Mouse (Mus musculus) MEL (cell line): ENCODE data around the gene Marcks. TPM values are rescaled to one million over a fixed set of nuclear protein-coding genes. Genes with fewer than 3 reads are reported as not detected.

Experiments used
- DNase-seq: peaks from one replicate; pipeline ENCODE4 v3.0.0; 2011; ENCODE audit warnings: low read depth, low spot score
- H3K27ac ChIP-seq: 2 replicates; pipeline ENCODE4 v1.5.1; 2012; ENCODE audit warnings: low read depth, mild to moderate bottlenecking, control low read depth, low read length, moderate library complexity; ENCODE audit not compliant: control insufficient read depth
- H3K27me3 ChIP-seq, 2 experiments: fragments of 150-350 bp in 1 of 2; sonication (generic) in 1 of 2; 2 replicates each; pipeline ENCODE4 v1.6.1; 2012; ENCODE audit warnings: low read length in 2 of 2, mild to moderate bottlenecking in 2 of 2, improper control_type of control experiment in 1 of 2, moderate library complexity in 1 of 2; ENCODE audit not compliant: insufficient read depth in 2 of 2, control insufficient read depth in 1 of 2
- H3K36me3 ChIP-seq, 2 experiments: 2 replicates each; pipeline ENCODE4 v1.6.1; 2012 to 2014; ENCODE audit warnings: low read length in 2 of 2, improper control_type of control experiment in 1 of 2, inconsistent platforms in 1 of 2, mild to moderate bottlenecking in 1 of 2; ENCODE audit not compliant: insufficient read depth in 2 of 2, control insufficient read depth in 1 of 2
- H3K4me1 ChIP-seq, 2 experiments: fragments of 150-350 bp in 1 of 2; sonication (generic) in 1 of 2; 2 replicates each; pipeline ENCODE4 v1.6.1; 2012; ENCODE audit warnings: low read length in 2 of 2, improper control_type of control experiment in 1 of 2, mild to moderate bottlenecking in 1 of 2; ENCODE audit not compliant: insufficient read depth in 2 of 2, control insufficient read depth in 1 of 2
- H3K4me3 ChIP-seq, 2 experiments: fragments of 150-350 bp in 1 of 2; sonication (generic) in 1 of 2; 2 replicates each; pipeline ENCODE4 v1.5.1; 2012; ENCODE audit warnings: low read depth in 2 of 2, low read length in 2 of 2, mild to moderate bottlenecking in 2 of 2, moderate library complexity in 2 of 2, control low read depth in 1 of 2, improper control_type of control experiment in 1 of 2; ENCODE audit not compliant: control insufficient read depth in 1 of 2, insufficient read depth in 1 of 2
- H3K79me2 ChIP-seq: 2 replicates; pipeline ENCODE4 v1.6.1; 2012; ENCODE audit warnings: mild to moderate bottlenecking, low read length, moderate library complexity; ENCODE audit not compliant: control insufficient read depth, poor library complexity, insufficient read depth
- H3K9ac ChIP-seq: 2 replicates; pipeline ENCODE4 v1.6.1; 2012; ENCODE audit warnings: low read depth, mild to moderate bottlenecking, control low read depth, low read length, moderate library complexity; ENCODE audit not compliant: control insufficient read depth, poor library complexity, severe bottlenecking
- H3K9me3 ChIP-seq: fragments of 150-350 bp; sonication (generic); replicated peaks from 2 replicates; pipeline ENCODE4 v1.6.1; 2012; ENCODE audit warnings: mild to moderate bottlenecking, low read length, improper control_type of control experiment, moderate library complexity; ENCODE audit not compliant: insufficient read depth
- CHD2 ChIP-seq: IDR thresholded peaks from 2 replicates; pipeline ENCODE4 v1.6.1; 2011; ENCODE audit warnings: low read length, improper control_type of control experiment
- ELF1 ChIP-seq: IDR thresholded peaks from 2 replicates; pipeline ENCODE4 v1.6.1; 2014; ENCODE audit warnings: low read depth, mild to moderate bottlenecking, inconsistent platforms, low read length, improper control_type of control experiment, moderate library complexity
- GABPA ChIP-seq: IDR thresholded peaks from 2 replicates; pipeline ENCODE4 v1.6.1; 2012; ENCODE audit warnings: low read depth, mild to moderate bottlenecking, inconsistent platforms, low read length, improper control_type of control experiment, moderate library complexity
- HCFC1 ChIP-seq: IDR thresholded peaks from 2 replicates; pipeline ENCODE4 v1.6.1; 2012; ENCODE audit warnings: low read depth, mild to moderate bottlenecking, inconsistent platforms, low read length, improper control_type of control experiment, moderate library complexity
- JUND ChIP-seq: IDR thresholded peaks from 2 replicates; pipeline ENCODE4 v1.6.1; 2011; ENCODE audit warnings: low read depth, mild to moderate bottlenecking, improper control_type of control experiment, low read length
- MYB ChIP-seq: IDR thresholded peaks from 2 replicates; pipeline ENCODE4 v1.6.1; 2011; ENCODE audit warnings: mild to moderate bottlenecking, low read depth, low read length, improper control_type of control experiment
- NRF1 ChIP-seq: IDR thresholded peaks from 2 replicates; pipeline ENCODE4 v1.6.1; 2014; ENCODE audit warnings: low read depth, mild to moderate bottlenecking, inconsistent platforms, low read length, improper control_type of control experiment, moderate library complexity; ENCODE audit not compliant: poor library complexity, insufficient read depth, severe bottlenecking
- POLR2A ChIP-seq, 2 experiments: IDR thresholded peaks; 2 replicates each; pipeline ENCODE4 v1.6.1; 2011 to 2012; ENCODE audit warnings: low read length in 2 of 2, mild to moderate bottlenecking in 2 of 2, control low read depth in 1 of 2, improper control_type of control experiment in 1 of 2, low read depth in 1 of 2, moderate library complexity in 1 of 2; ENCODE audit not compliant: control insufficient read depth in 1 of 2, insufficient read depth in 1 of 2, poor library complexity in 1 of 2
- POLR2AphosphoS5 ChIP-seq: IDR thresholded peaks from 2 replicates; pipeline ENCODE4 v1.6.1; 2012; ENCODE audit warnings: low read depth, borderline replicate concordance, mild to moderate bottlenecking, inconsistent platforms, low read length, moderate library complexity, mixed read lengths
- TAL1 ChIP-seq: IDR thresholded peaks from 2 replicates; pipeline ENCODE4 v1.6.1; 2012; ENCODE audit warnings: mild to moderate bottlenecking, inconsistent platforms, low read length, moderate library complexity, mixed read lengths
- TBP ChIP-seq: IDR thresholded peaks from 2 replicates; pipeline ENCODE4 v1.8.0; 2011; ENCODE audit warnings: low read depth, low read length, improper control_type of control experiment
- UBTF ChIP-seq: IDR thresholded peaks from 2 replicates; pipeline ENCODE4 v1.6.1; 2012; ENCODE audit warnings: low read depth, mild to moderate bottlenecking, inconsistent platforms, low read length, improper control_type of control experiment, moderate library complexity, borderline replicate concordance; ENCODE audit not compliant: insufficient read depth
- USF2 ChIP-seq, 2 experiments: IDR thresholded peaks; 2 replicates each; pipeline ENCODE4 v1.6.1; 2011 to 2012; ENCODE audit warnings: improper control_type of control experiment in 2 of 2, low read length in 2 of 2, borderline replicate concordance in 1 of 2, inconsistent platforms in 1 of 2, low read depth in 1 of 2, mild to moderate bottlenecking in 1 of 2; ENCODE audit not compliant: insufficient read depth in 1 of 2
- ZC3H11A ChIP-seq: IDR thresholded peaks from 2 replicates; pipeline ENCODE4 v1.6.1; 2012; ENCODE audit warnings: low read depth, mild to moderate bottlenecking, inconsistent platforms, low read length, improper control_type of control experiment
- ZKSCAN1 ChIP-seq: IDR thresholded peaks from 2 replicates; pipeline ENCODE4 v1.6.1; 2012; ENCODE audit warnings: low read depth, mild to moderate bottlenecking, inconsistent platforms, low read length, improper control_type of control experiment, moderate library complexity
- polyA plus RNA-seq, 2 experiments: library from polyadenylated mRNA; stranded (reverse) in 1 of 2; unstranded in 1 of 2; fragments of >175 nt in 1 of 2; fragments of >200 nt in 1 of 2; gene quantifications; 2 replicates each; pipeline versions ENCODE4 v1.2.1 to v1.2.4; 2012; ENCODE audit warnings: low replicate concordance in 2 of 2, low read depth in 1 of 2; ENCODE audit not compliant: insufficient read length in 2 of 2, insufficient read depth in 1 of 2, missing spikeins in 1 of 2
- total RNA-seq: library from RNA; depleted of rRNA; stranded (reverse); fragments of 300-350 nt; gene quantifications from 2 replicates; pipeline ENCODE4 v1.2.3, GENCODE M21; 2012

Marcks gene
- total and polyA plus RNA-seq, 3 experiments: not detected

DNA sequence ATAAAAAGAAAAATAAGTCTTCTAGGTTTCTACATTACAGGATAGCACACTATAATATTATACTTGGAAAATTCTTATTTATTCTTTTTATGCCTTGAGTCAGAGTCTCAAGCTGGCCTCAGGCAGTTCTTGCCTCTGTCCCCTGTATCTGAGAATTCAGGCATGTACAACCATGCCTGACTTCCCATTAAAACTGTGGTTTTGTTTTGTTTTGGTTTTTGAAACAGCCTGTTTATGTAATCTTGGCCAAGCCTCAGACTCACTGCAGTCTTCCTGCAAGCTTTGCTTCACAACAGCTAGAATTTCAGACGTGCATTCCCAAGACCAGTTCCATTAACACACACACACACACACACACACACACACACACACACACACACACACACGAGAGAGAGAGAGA, 16.4 kb upstream of the Marcks start:
- Histone ChIP-seq H3K4me3 (no peak overlapping the region), H3K27me3 (no peaks in the 10 kb centered on the region), H3K36me3 (no peaks in the 10 kb centered on the region), H3K79me2 (no peaks in the 10 kb centered on the region), H3K9me3 (no peaks in the 10 kb centered on the region), H3K9ac (no peak overlapping the region), H3K27ac (no peak overlapping the region), H3K4me1 (no peaks in the 10 kb centered on the region)
- DNase-seq: no peak
- no peak for TF ChIP-seq NRF1
- TF ChIP-seq HCFC1: no peak

DNA sequence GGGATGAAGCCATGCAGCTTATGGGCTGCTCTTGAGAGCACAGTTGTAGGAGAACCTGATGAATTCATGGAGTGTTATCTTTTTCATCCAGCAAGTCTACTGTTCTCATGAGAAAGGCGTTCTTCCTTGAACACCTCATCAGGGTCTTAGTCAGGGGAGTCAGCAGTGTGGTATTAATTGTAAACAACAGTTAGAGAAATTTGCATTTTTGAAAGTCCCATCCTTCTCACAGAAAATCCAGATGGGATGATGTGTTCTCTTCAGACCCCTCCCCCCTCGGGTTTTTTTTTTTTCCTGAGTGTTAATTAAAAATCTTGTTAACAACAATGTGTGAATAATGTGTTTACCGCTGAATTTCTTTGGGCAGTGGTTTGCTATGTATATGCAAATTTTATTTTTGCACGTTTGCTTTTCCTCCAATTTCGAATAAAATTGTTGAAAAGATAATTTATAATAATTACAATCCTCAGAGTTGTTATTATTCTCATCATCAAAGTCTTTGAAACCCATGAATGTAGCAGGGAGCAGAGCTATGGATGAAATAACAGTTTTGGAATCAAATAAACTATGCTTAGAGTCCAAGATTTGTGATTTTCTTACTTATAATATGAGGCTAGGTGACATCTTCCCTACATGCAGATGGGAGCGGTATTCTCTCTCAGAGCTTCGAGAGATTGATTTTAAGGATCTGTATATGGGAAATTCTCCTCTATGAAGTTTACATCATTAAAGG, 13.0 kb upstream of the Marcks start:
- H3K36me3 ChIP-seq: no peaks in the 10 kb centered on the region
- H3K27ac ChIP-seq: no peak overlapping the region
- no peaks in the 10 kb centered on the region for H3K79me2 ChIP-seq
- no peak for TF ChIP-seq ZKSCAN1
- TF ChIP-seq CHD2: no peak
- TF ChIP-seq USF2 (IDR thresholded peaks at IDR 0.05; ENCODE audit: borderline replicate concordance in 1 of 2, insufficient read depth in 1 of 2, low read depth in 1 of 2, low read length in 2 of 2): no peak
- TF ChIP-seq MYB: no peak
- no peak for TF ChIP-seq ZC3H11A
- TF ChIP-seq TAL1: no peak
- no peak for TF ChIP-seq POLR2A (IDR thresholded peaks at IDR 0.05; ENCODE audit: control insufficient read depth in 1 of 2, insufficient read depth in 1 of 2, low read depth in 1 of 2, low read length in 2 of 2, poor library complexity in 1 of 2)
- TF ChIP-seq JUND: no peak
- TF ChIP-seq UBTF: no peak
- no peak for TF ChIP-seq POLR2AphosphoS5
- no peak for TF ChIP-seq ELF1
- TF ChIP-seq GABPA: no peak
- no peak for TF ChIP-seq TBP
- TF ChIP-seq HCFC1: no peak
- TF ChIP-seq, all 39 proteins: peak for 0
- no peaks in the 10 kb centered on the region for H3K9me3 ChIP-seq
- H3K9ac ChIP-seq: no peak overlapping the region
- H3K4me3 ChIP-seq: no peak overlapping the region
- no peaks in the 10 kb centered on the region for H3K27me3 ChIP-seq
- H3K4me1 ChIP-seq: no peaks in the 10 kb centered on the region
- no peak for DNase-seq
